Mouse (Mus musculus) cerebellum, adult (tissue): ENCODE results near the gene Afp.
A peak's percentile ranks its signal among the peaks of the same experiment; 100 is the strongest.

Experiments
- ATAC-seq: cut with Nextera tagmentation; 2 replicates; pipeline ENCODE4 v1.9.2; 2017; ENCODE audit warnings: mild to moderate bottlenecking, moderate library complexity, mixed read lengths; ENCODE audit not compliant: insufficient number of reproducible peaks, low FRiP score, low TSS enrichment

Gene Afp

DNA sequence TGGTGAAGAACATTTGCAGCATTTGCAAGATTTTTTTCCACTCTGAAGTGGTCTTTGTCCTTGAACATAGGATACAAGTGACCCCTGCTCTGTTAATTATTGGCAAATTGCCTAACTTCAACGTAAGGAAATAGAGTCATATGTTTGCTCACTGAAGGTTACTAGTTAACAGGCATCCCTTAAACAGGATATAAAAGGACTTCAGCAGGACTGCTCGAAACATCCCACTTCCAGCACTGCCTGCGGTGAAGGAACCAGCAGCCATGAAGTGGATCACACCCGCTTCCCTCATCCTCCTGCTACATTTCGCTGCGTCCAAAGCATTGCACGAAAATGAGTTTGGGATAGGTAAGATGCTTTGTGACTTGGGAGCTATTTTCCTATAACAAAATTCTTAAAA lies at the start of gene Afp:
Afp (plus strand) TSS at position 220 of the 400 bp plus-strand sequence.
- ATAC-seq, result no peak

DNA sequence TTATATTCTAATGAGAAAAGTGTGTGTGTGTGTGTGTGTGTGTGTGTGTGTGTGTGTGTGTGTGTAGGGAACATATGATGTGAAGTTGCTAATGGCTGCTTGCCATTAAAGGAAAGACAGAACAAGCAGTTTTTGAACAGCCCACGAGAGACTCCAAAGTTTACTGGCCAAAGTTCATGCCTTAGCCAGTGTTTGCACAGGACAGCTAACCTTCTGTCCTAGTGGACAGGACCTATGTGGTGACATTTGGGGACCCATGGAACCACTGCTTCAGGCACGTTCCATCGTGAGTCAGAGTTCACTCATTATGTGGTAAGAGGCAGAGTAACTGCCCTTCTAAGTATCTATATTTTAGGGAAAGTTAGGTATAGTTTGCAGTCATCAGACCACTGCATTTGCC lies 43.0 kb upstream of the Afp start:
- ATAC-seq, result no peak

DNA sequence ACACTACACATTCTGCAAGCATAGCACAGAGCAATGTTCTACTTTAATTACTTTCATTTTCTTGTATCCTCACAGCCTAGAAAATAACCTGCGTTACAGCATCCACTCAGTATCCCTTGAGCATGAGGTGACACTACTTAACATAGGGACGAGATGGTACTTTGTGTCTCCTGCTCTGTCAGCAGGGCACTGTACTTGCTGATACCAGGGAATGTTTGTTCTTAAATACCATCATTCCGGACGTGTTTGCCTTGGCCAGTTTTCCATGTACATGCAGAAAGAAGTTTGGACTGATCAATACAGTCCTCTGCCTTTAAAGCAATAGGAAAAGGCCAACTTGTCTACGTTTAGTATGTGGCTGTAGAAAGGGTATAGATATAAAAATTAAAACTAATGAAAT lies 40.6 kb upstream of the Afp start:
- ATAC-seq, result no peak

GRCm38 (mm10) chr5:90452711-90453110 lies 37.8 kb upstream of the Afp start:
- ATAC-seq, result no peak

DNA sequence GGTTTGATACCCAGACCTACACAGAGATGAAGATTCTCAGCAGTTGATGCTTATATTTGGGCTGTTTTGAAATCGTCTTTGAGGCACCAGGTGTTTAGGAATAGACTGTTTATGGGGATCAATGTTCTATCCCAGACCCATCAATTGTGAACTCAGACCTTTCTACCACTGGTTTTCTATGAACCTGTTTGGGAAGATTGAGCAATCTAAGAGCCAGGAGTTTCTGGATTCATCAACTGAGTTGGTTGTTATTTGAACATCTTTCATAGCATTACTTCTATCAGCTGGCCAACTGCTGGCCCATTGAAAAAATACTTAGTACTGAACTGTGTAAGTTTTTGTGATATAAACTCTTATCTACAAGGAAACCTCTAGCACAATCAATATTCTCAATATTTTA lies 33.3 kb upstream of the Afp start:
- no peak for ATAC-seq

DNA sequence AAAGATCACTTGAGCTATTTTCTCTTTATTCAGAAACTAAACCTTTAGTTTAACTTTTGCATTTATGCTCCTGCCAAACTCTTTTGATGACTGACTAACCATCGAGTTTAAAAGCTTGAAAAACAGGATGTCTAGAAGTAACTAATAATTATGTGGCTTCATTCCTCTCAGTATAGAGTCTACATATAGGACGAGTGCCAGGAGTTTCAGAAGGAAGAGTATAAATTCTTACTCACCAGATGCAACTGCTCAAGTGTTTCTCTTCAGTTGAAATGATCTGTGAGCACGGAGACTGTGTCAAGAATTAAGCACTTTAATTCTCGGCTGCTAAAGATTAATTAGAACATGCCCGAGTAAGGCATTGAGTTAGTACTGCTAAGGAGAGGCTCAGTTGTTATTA lies 31.8 kb upstream of the Afp start:
- no peak for ATAC-seq

GRCm38 (mm10) chr5:90460619-90461018 lies 29.9 kb upstream of the Afp start, which contains the start of gene Alb:
Gene Alb, plus strand, starts transcription at chr5:90460897.
- ATAC-seq, result no peak

GRCm38 (mm10) chr5:90466806-90467205 lies 23.7 kb upstream of the Afp start:
- ATAC-seq, result no peak

GRCm38 (mm10) chr5:90467245-90467644 lies 23.3 kb upstream of the Afp start:
- ATAC-seq, result no peak

DNA sequence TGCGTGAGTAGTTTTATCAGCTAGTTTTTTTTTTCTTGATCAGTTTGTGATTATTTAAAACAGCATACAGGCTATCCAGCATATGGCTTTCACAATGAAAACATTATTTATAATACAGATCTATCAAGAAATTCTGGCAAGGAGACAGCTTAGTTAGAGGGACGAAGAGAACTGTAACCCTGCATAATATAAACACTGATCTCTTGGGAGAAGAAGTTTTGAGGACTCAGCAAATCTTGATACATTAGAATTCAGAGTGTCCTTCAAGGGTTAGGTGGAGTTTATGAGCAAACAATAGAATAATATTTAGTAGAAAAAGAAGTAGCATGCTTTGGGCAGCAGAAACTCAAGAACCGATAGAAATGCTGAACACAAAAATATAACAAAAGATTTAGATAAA lies 19.7 kb upstream of the Afp start:
- ATAC-seq, result no peak

DNA sequence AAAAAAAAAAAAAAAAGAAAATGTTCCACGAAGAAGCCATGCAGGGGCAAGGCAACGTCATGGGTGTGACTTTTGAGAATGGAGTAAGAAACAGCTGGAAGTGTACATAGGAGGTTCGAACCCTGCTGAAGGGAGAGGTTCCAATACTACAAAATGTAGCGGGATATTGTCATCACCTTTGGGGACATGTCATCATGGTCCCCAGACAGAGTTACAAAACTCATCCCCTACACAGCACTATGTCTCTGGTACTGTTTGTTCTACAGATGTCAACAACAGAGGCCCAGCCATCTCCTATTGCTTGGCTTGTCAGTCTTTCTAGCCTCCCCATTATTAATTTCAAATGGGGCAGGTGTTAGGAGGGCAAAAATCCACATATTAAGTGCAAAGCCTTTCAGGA lies 16.6 kb upstream of the Afp start:
- no peak for ATAC-seq

- no peak for ATAC-seq
These were observed 16.2 kb upstream of the Afp start for GRCm38 (mm10) chr5:90474369-90474768.

- ATAC-seq, result no peak
These were observed 13.8 kb upstream of the Afp start for GRCm38 (mm10) chr5:90476741-90477140.

GRCm38 (mm10) chr5:90477308-90478140 lies 13.0 kb upstream of the Afp start:
- ATAC-seq, result no peak

DNA sequence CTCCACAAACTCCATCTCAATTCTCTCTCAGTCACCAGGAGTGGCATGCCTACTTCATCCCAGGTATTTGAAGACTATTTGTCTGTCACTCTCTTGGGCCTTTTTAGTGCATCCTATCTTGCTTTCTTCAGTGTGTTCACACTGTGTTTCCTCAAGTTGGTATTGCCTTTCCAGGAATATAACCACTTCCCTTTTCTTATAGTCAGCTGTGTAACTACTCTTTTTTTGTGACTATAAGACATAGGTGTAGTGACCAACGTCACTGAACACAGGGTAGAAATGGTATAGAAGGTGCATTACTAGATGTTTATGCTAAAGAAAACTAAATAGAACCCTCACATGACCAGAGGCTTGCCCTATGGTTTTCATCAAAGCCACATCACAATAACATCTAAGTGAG lies 11.7 kb upstream of the Afp start:
- no peak for ATAC-seq

GRCm38 (mm10) chr5:90485597-90485996 lies 4.9 kb upstream of the Afp start:
- no peak for ATAC-seq

- no peak for ATAC-seq
These were observed 2.2 kb upstream of the Afp start for GRCm38 (mm10) chr5:90488323-90488722.

DNA sequence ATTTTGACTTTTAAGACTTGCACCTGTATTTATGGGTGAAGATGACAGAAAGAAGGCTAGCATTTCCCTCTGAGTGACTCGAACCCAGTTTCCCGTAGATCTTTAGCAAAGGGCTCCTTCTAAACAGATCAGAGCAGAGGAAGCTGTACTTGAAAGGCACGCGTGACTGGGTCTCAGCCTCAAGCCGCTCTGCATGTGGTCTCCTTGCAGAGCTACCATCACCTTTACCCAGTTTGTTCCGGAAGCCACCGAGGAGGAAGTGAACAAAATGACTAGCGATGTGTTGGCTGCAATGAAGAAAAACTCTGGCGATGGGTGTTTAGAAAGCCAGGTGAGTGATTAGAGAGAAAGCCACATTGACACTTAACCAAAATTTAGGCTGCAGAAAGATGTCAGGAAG lies 1.9 kb downstream of the Afp start:
- ATAC-seq, result no peak

DNA sequence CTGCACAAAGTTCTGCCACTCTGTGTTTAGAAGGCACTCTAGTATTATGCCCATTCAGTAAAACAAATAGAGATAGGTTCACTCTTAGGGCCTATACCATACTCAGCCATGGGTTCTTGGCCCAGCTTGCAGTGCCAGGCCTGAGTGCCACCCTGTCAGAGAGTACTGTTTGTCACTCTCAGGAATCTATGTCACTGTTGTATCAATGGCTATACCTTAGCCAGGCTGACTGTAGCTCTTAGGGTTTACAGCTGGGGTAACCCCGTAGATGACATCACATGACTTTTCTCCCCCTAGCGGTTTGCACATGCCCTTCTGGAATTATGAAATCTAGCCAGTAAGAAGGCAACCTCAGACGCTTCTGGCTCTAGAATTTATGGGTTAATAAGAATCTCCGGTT lies 3.8 kb downstream of the Afp start:
- no peak for ATAC-seq

DNA sequence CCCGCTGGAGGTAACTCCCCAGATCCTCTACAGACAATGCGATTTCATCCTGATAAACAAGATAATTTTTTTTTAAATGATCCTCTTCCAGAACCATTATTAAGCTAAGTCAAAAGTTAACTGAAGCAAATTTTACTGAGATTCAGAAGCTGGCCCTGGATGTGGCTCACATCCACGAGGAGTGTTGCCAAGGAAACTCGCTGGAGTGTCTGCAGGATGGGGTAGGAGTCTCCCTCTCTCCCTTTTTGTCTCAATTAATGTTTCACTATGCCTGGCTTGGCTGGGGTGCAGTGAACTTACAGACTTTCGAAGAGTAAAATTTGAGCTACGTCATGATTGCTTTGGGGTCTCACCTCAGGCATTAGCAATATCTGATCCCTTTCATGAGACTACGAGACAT lies 9.0 kb downstream of the Afp start:
- ATAC-seq, result no peak

- peak; percentile 64 for ATAC-seq
These were observed 10.2 kb downstream of the Afp start for GRCm38 (mm10) chr5:90500714-90501113.

GRCm38 (mm10) chr5:90501752-90502151 lies 11.2 kb downstream of the Afp start:
- ATAC-seq, result no peak
